In genomic region chr1:34011051-34011677, GRCm38 (mm10) we compare ENCODE assay signal across 8 mouse cellular contexts.
DNase-seq lines count a peak whose midpoint lies in the region; ATAC-seq and TF ChIP-seq lines count a peak whose summit lies in the region.

No protein-coding gene starts in this region.

- TF ChIP-seq CTCF in bone marrow macrophage, adult 2 months (IDR thresholded peaks at IDR 0.05; ENCODE audit: low read depth, low read length), result 0 out of 2 replicates have a peak, but pooled peaks have one; percentile 14

- H3K27me3 ChIP-seq in forebrain, embryonic 10.5 days (ENCODE audit: poor library complexity, severe bottlenecking), result peaks cover 24% of the 10 kb centered on the region
- no peaks in the 10 kb centered on the region for H3K27me3 ChIP-seq in heart, embryonic 16.5 days (ENCODE audit: control insufficient read depth, insufficient read depth, low read length)
- H3K27me3 ChIP-seq in neural tube, embryonic 12.5 days (replicated peaks), result no peaks in the 10 kb centered on the region

- DNase-seq in CD4-positive helper T cell, adult 2 months (ENCODE audit: low read depth, low spot score), result peak; percentile 64
- DNase-seq in forebrain, embryonic 10.5 days (ENCODE audit: extremely low spot score, low spot score), result peak; percentile 72
- DNase-seq in kidney, postnatal 14 days, result peak; percentile 72
- peak; percentile 65 to 77 for DNase-seq in lung, adult 18-20 months
- peak; percentile 28 for DNase-seq in testis, postnatal 14 days (ENCODE audit: low spot score)

- ATAC-seq in heart, embryonic 16.5 days (replicated peaks; ENCODE audit: extremely low read depth, insufficient read depth, low FRiP score), result peak; percentile 87
- peak; percentile 81 for ATAC-seq in neural tube, embryonic 12.5 days (ENCODE audit: low FRiP score, low read depth)

- H3K36me3 ChIP-seq in forebrain, embryonic 10.5 days (replicated peaks), result no peaks in the 10 kb centered on the region
- H3K36me3 ChIP-seq in heart, embryonic 16.5 days (ENCODE audit: control insufficient read depth, insufficient read depth), result no peaks in the 10 kb centered on the region
- H3K36me3 ChIP-seq in neural tube, embryonic 12.5 days, result no peaks in the 10 kb centered on the region

- TF ChIP-seq POLR2A in bone marrow macrophage, adult 2 months (IDR thresholded peaks at IDR 0.05; ENCODE audit: borderline replicate concordance, low read depth, low read length), result no peak

- H3K9ac ChIP-seq in heart, embryonic 16.5 days (ENCODE audit: low read length), result peak overlapping the region; percentile 97
- H3K9ac ChIP-seq in neural tube, embryonic 12.5 days, result peak overlapping the region; percentile 90

- H3K4me3 ChIP-seq in bone marrow macrophage, adult 2 months (ENCODE audit: insufficient read depth, low read length), result peak overlapping the region; percentile 92
- H3K4me3 ChIP-seq in forebrain, embryonic 10.5 days, result peak overlapping the region; percentile 91
- H3K4me3 ChIP-seq in heart, embryonic 16.5 days (ENCODE audit: low read length), result peak overlapping the region; percentile 94
- peak overlapping the region; percentile 86 for H3K4me3 ChIP-seq in neural tube, embryonic 12.5 days

- peak overlapping the region; percentile 52 for H3K27ac ChIP-seq in bone marrow macrophage, adult 2 months (ENCODE audit: insufficient read depth, low read depth, low read length)
- H3K27ac ChIP-seq in forebrain, embryonic 10.5 days, result peak overlapping the region; percentile 90
- H3K27ac ChIP-seq in heart, embryonic 16.5 days (ENCODE audit: low read length), result peak overlapping the region; percentile 95
- peak overlapping the region; percentile 70 for H3K27ac ChIP-seq in neural tube, embryonic 12.5 days

- H3K4me2 ChIP-seq in heart, embryonic 16.5 days (ENCODE audit: low read depth, low read length), result peak overlapping the region; percentile 68
- peak overlapping the region; percentile 97 for H3K4me2 ChIP-seq in neural tube, embryonic 12.5 days (replicated peaks)

- WGBS in forebrain, embryonic 10.5 days, result under 1% methylated on average over 38 of the region's 47 CpGs
- 1% methylated on average over 47 of the region's 47 CpGs for whole genome bisulfite sequencing in heart, embryonic 16.5 days
- WGBS in neural tube, embryonic 12.5 days, result 0% methylated on average over 45 of the region's 47 CpGs

- H3K9me3 ChIP-seq in forebrain, embryonic 10.5 days, result no peaks in the 10 kb centered on the region
- no peaks in the 10 kb centered on the region for H3K9me3 ChIP-seq in heart, embryonic 16.5 days (replicated peaks; ENCODE audit: control insufficient read depth, low read length)
- H3K9me3 ChIP-seq in neural tube, embryonic 12.5 days, result no peaks in the 10 kb centered on the region

- H3K4me1 ChIP-seq in bone marrow macrophage, adult 2 months (ENCODE audit: control insufficient read depth, insufficient read depth, low read length), result peaks cover 28% of the 10 kb centered on the region
- peaks cover 48% of the 10 kb centered on the region for H3K4me1 ChIP-seq in forebrain, embryonic 10.5 days
- peaks cover 16% of the 10 kb centered on the region for H3K4me1 ChIP-seq in heart, embryonic 16.5 days (ENCODE audit: control insufficient read depth, insufficient read depth, low read length)
- H3K4me1 ChIP-seq in neural tube, embryonic 12.5 days, result peaks cover 24% of the 10 kb centered on the region

Comparison
In these comparisons a context has a peak if more than half of its experiments do, and no peak if none do; other contexts are left out.
1. Peak in every context shown above with its lines: DNase-seq, ATAC-seq, H3K4me3 ChIP-seq and H3K27ac ChIP-seq.